Mouse (Mus musculus) spleen, postnatal 10 days (tissue): Measurements from ENCODE around the gene Mrgpra6.
A peak's percentile ranks its signal among the peaks of the same experiment; 100 is the strongest.

Experiments
- DNase-seq, 2 experiments: peaks; one replicate each; pipeline ENCODE4 v3.0.0; 2021 to 2022; ENCODE audit warnings: low spot score in 2 of 2

Mrgpra6 gene

GRCm38 (mm10) chr7:47204830-47205229 lies at the start of gene Mrgpra6:
Gene Mrgpra6 (minus strand): TSS chr7:47204920.
- DNase-seq = no peak

- no peak for DNase-seq
Measured at GRCm38 (mm10) chr7:47252770-47253169, 48.0 kb upstream of the Mrgpra6 start, which contains the start of gene Mrgpra9. Gene Mrgpra9 (minus strand): TSS chr7:47252848.

DNA sequence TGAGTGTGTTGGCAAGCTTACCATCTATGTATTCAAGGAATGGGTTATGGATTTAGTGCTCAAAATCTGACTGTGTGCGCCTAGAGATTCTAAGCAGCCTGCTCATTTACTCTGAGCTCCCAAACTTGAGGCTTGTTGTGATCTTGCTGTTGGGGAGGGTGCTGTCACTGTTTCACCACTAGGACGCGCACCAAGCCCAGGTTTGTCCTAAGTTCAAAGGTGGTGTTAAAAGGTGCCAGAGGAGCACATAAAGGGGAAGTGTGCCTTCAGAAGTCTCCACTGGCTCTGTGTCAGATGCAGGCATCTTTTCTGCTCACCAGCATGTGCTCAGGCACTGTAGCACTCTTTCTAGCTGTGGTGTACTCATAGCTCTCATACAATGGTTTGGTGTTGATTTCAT lies 39.9 kb upstream of the Mrgpra6 start:
- DNase-seq = peak in 1 of 2 experiments; percentile 50

DNA sequence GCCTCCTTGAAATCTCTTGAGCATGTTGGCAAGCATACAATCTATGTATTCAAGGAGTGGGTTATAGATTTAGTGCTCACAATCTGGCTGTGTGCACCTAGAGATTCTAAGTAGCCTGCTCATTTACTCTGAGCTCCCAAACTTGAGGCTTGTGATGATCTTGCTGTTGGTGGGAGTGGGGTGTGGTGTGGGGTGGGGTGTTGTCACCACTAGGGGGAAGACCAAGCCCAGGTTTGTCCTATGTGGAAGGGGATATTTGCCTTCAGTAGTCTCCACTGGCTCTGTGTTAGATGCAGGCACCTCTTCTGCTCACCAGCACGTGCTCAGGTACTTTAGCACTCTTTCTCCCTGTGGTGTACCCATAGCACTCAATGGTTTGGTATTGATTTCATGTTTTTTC lies 9.4 kb downstream of the Mrgpra6 start:
- DNase-seq = no peak

GRCm38 (mm10) chr7:47170814-47171213 lies 33.9 kb downstream of the Mrgpra6 start:
- no peak for DNase-seq

GRCm38 (mm10) chr7:47165028-47165427 lies 39.7 kb downstream of the Mrgpra6 start:
- DNase-seq = no peak

- no peak for DNase-seq
Measured at GRCm38 (mm10) chr7:47163203-47163602, 41.5 kb downstream of the Mrgpra6 start.

DNA sequence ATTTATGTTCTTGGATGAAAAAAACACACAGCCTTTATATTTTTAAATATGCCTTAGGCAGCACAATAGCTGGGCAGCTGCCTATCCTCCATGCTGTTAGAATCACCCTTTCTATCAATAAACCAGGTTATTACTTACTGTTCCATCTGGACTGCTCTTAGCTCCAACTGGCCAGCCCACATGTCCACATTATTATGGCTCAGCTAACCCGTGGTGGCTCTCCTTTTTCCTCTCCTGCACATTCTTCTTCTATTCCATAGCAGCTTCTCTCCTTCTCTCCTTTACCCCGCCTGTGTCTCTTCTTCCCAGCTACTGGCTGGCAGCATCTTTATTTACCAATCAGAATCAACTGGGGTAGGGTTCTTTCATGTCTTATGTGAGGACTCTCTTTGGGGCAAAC lies 46.3 kb downstream of the Mrgpra6 start:
- no peak for DNase-seq

DNA sequence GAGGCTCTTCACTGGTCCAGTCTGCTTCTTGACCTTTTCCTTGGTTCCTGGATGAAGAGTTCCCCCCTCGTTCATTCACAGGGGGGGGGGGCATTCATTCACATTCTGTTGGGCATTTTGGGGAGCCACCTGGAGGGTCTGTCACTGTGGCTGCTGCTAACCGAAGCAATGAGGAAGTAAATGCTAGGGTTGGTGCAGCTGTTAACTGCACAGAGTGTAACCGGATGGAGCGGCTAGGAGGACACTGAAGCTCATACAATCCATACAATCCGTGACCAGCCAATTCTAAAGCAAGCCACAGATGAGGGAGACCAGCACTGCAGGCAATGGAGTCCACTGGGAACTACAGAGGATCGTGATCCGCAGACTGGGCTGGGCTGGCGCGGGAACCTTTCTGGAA lies 47.0 kb downstream of the Mrgpra6 start:
- no peak for DNase-seq

GRCm38 (mm10) chr7:47155849-47156248 lies 48.9 kb downstream of the Mrgpra6 start:
- no peak for DNase-seq

GRCm38 (mm10) chr7:47155396-47155795 lies 49.3 kb downstream of the Mrgpra6 start:
- DNase-seq = peak in 1 of 2 experiments; percentile 31

GRCm38 (mm10) chr7:47150420-47151061 lies 54.2 kb downstream of the Mrgpra6 start:
- DNase-seq = peak in 1 of 2 experiments; percentile 49

- no peak for DNase-seq
Measured at GRCm38 (mm10) chr7:47148298-47148697, 56.4 kb downstream of the Mrgpra6 start.

GRCm38 (mm10) chr7:47146034-47146812 lies 58.5 kb downstream of the Mrgpra6 start:
- DNase-seq = peak in 1 of 2 experiments; percentile 63

- DNase-seq = no peak
Measured at GRCm38 (mm10) chr7:47144299-47144698, 60.4 kb downstream of the Mrgpra6 start.

DNA sequence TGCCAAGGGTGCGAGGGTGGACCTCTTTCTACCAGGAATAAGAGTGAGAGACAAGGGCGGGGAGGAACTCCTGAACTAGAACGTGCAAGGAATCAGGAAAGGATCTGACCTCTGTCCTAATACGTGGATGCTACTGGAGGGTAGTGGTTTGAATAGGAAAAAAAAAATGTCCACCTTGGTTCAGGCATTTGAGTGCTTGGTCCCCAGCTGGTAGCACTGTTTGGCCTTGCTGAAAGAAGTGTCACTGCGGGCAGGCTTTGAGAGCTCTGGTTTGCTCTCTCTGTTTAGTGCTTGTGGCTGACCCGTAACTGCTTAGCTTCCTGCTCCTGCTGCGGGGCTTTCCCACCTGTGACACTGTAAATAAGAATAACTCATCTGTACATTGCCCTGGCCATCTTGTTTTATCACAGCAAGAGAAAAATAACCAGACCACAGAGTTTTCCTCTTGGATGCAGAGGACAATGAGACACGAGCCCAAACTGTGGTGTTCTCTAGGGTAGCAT lies 64.8 kb downstream of the Mrgpra6 start:
- no peak for DNase-seq
